Mouse (Mus musculus): ENCODE data around the gene Grik3. TPM values are rescaled to one million over a fixed set of nuclear protein-coding genes. Genes with fewer than 3 reads are reported as not detected.
"Not testable (repeated sequence)": the region's sequence is repeated elsewhere in the genome, so short reads cannot be mapped to it uniquely, and the experiment has no call there.

Grik3 gene
- polyA plus RNA-seq, 1 experiment from 2014 or later, result 0.51 TPM

- 54% methylated on average over 7 of the region's 7 CpGs for WGBS
- Histone ChIP-seq H3K4me2 (no peak overlapping the region), H3K4me1 (no peaks in the 10 kb centered on the region), H3K36me3 (no peaks in the 10 kb centered on the region), H3K27ac (no peak overlapping the region), H3K4me3 (replicated peaks) (no peak overlapping the region), H3K9ac (no peak overlapping the region), H3K27me3 (replicated peaks) (no peaks in the 10 kb centered on the region), H3K9me3 (no peaks in the 10 kb centered on the region)
- no peak for ATAC-seq (ENCODE audit: insufficient read depth, low FRiP score, low read depth)
Observed at GRCm38 (mm10) chr4:125604494-125604893, 114.0 kb downstream of the Grik3 start.

GRCm38 (mm10) chr4:125606147-125606546 is 115.6 kb downstream of the Grik3 start:
- no peak for ATAC-seq (ENCODE audit: insufficient read depth, low FRiP score, low read depth)
- WGBS, result 72% methylated on average over 6 of the region's 6 CpGs
- Histone ChIP-seq H3K36me3 (no peaks in the 10 kb centered on the region), H3K9me3 (no peaks in the 10 kb centered on the region), H3K27me3 (replicated peaks) (no peaks in the 10 kb centered on the region), H3K4me1 (no peaks in the 10 kb centered on the region), H3K4me3 (replicated peaks) (no peak overlapping the region), H3K27ac (no peak overlapping the region), H3K4me2 (no peak overlapping the region), H3K9ac (no peak overlapping the region)

GRCm38 (mm10) chr4:125607397-125608042 is 117.0 kb downstream of the Grik3 start:
- Histone ChIP-seq H3K9ac (no peak overlapping the region), H3K27ac (no peak overlapping the region), H3K27me3 (replicated peaks) (no peaks in the 10 kb centered on the region), H3K4me1 (no peaks in the 10 kb centered on the region), H3K4me3 (replicated peaks) (no peak overlapping the region), H3K36me3 (no peaks in the 10 kb centered on the region), H3K9me3 (no peaks in the 10 kb centered on the region), H3K4me2 (no peak overlapping the region)
- no peak for ATAC-seq (ENCODE audit: insufficient read depth, low FRiP score, low read depth)
- 49% methylated on average over 10 of the region's 10 CpGs for WGBS

GRCm38 (mm10) chr4:125608896-125609295 is 118.4 kb downstream of the Grik3 start:
- H3K36me3 ChIP-seq; H3K27ac ChIP-seq; H3K27me3 ChIP-seq (replicated peaks); H3K9me3 ChIP-seq; H3K4me1 ChIP-seq; ATAC-seq (ENCODE audit: insufficient read depth, low FRiP score, low read depth); H3K4me2 ChIP-seq; H3K9ac ChIP-seq; H3K4me3 ChIP-seq (replicated peaks): not testable (repeated sequence)
- WGBS, result 58% methylated on average over 3 of the region's 4 CpGs

GRCm38 (mm10) chr4:125609320-125610306 is 119.1 kb downstream of the Grik3 start:
- H3K36me3 ChIP-seq, result no peaks in the 10 kb centered on the region
- no peaks in the 10 kb centered on the region for H3K27me3 ChIP-seq (replicated peaks)
- H3K4me2 ChIP-seq, result no peak overlapping the region
- no peak overlapping the region for H3K9ac ChIP-seq
- no peaks in the 10 kb centered on the region for H3K9me3 ChIP-seq
- H3K27ac ChIP-seq, result no peak overlapping the region
- 65% methylated on average over 21 of the region's 21 CpGs for WGBS
- no peak overlapping the region for H3K4me3 ChIP-seq (replicated peaks)
- H3K4me1 ChIP-seq, result no peaks in the 10 kb centered on the region
- no peak for ATAC-seq (ENCODE audit: insufficient read depth, low FRiP score, low read depth)

- Histone ChIP-seq H3K36me3 (no peaks in the 10 kb centered on the region), H3K4me3 (replicated peaks) (no peak overlapping the region), H3K9ac (no peak overlapping the region), H3K27ac (no peak overlapping the region), H3K9me3 (no peaks in the 10 kb centered on the region), H3K27me3 (replicated peaks) (no peaks in the 10 kb centered on the region), H3K4me1 (no peaks in the 10 kb centered on the region), H3K4me2 (no peak overlapping the region)
- ATAC-seq (ENCODE audit: insufficient read depth, low FRiP score, low read depth), result no peak
- WGBS, result 77% methylated on average over 14 of the region's 14 CpGs
Observed at GRCm38 (mm10) chr4:125617851-125618250, 127.4 kb downstream of the Grik3 start.

- ATAC-seq (ENCODE audit: insufficient read depth, low FRiP score, low read depth), result no peak
- no peak overlapping the region for H3K9ac ChIP-seq
- no peaks in the 10 kb centered on the region for H3K9me3 ChIP-seq
- H3K4me3 ChIP-seq (replicated peaks), result no peak overlapping the region
- H3K27me3 ChIP-seq (replicated peaks), result no peaks in the 10 kb centered on the region
- no peaks in the 10 kb centered on the region for H3K36me3 ChIP-seq
- 78% methylated on average over 8 of the region's 8 CpGs for WGBS
- H3K27ac ChIP-seq, result no peak overlapping the region
- H3K4me1 ChIP-seq, result no peaks in the 10 kb centered on the region
- H3K4me2 ChIP-seq, result no peak overlapping the region
Observed at GRCm38 (mm10) chr4:125618524-125619320, 128.2 kb downstream of the Grik3 start.

- 89% methylated on average over 9 of the region's 9 CpGs for WGBS
- Histone ChIP-seq H3K4me1 (no peaks in the 10 kb centered on the region), H3K36me3 (no peaks in the 10 kb centered on the region), H3K4me2 (no peak overlapping the region), H3K27me3 (replicated peaks) (no peaks in the 10 kb centered on the region), H3K27ac (no peak overlapping the region), H3K9me3 (no peaks in the 10 kb centered on the region), H3K4me3 (replicated peaks) (no peak overlapping the region), H3K9ac (no peak overlapping the region)
- no peak for ATAC-seq (ENCODE audit: insufficient read depth, low FRiP score, low read depth)
Observed at GRCm38 (mm10) chr4:125624885-125625678, 134.6 kb downstream of the Grik3 start.

GRCm38 (mm10) chr4:125629544-125629943 is 139.0 kb downstream of the Grik3 start:
- Histone ChIP-seq H3K4me2 (no peak overlapping the region), H3K4me1 (no peaks in the 10 kb centered on the region), H3K9ac (no peak overlapping the region), H3K36me3 (no peaks in the 10 kb centered on the region), H3K9me3 (no peaks in the 10 kb centered on the region), H3K27ac (no peak overlapping the region), H3K4me3 (replicated peaks) (no peak overlapping the region), H3K27me3 (replicated peaks) (no peaks in the 10 kb centered on the region)
- ATAC-seq (ENCODE audit: insufficient read depth, low FRiP score, low read depth), result no peak
- whole genome bisulfite sequencing, result 58% methylated on average over 4 of the region's 4 CpGs

- Histone ChIP-seq H3K9ac (no peak overlapping the region), H3K9me3 (no peaks in the 10 kb centered on the region), H3K27me3 (replicated peaks) (no peaks in the 10 kb centered on the region), H3K4me1 (peaks cover 6% of the 10 kb centered on the region; the same call in 1 of the 2 replicates), H3K4me2 (no peak overlapping the region), H3K4me3 (replicated peaks) (no peak overlapping the region), H3K36me3 (no peaks in the 10 kb centered on the region), H3K27ac (no peak overlapping the region)
- ATAC-seq (ENCODE audit: insufficient read depth, low FRiP score, low read depth), result no peak
- WGBS, result 72% methylated on average over 11 of the region's 11 CpGs
Observed at GRCm38 (mm10) chr4:125635037-125635436, 144.5 kb downstream of the Grik3 start.

GRCm38 (mm10) chr4:125636616-125637304 is 146.3 kb downstream of the Grik3 start:
- Histone ChIP-seq H3K27ac (no peak overlapping the region), H3K9me3 (no peaks in the 10 kb centered on the region), H3K36me3 (no peaks in the 10 kb centered on the region), H3K4me3 (replicated peaks) (no peak overlapping the region), H3K27me3 (replicated peaks) (no peaks in the 10 kb centered on the region), H3K4me1 (peaks cover 6% of the 10 kb centered on the region; the same call in 1 of the 2 replicates), H3K4me2 (no peak overlapping the region), H3K9ac (no peak overlapping the region)
- ATAC-seq (ENCODE audit: insufficient read depth, low FRiP score, low read depth), result no peak
- 66% methylated on average over 13 of the region's 13 CpGs for WGBS
